Mouse (Mus musculus) frontal cortex, postnatal 36 days (tissue): ENCODE results near the gene 4933411K16Rik.
"Not testable (repeated sequence)": the region's sequence is repeated elsewhere in the genome, so short reads cannot be mapped to it uniquely, and the experiment has no call there.

ENCODE experiments used
- DNase-seq, 2 experiments: peaks; one replicate each; pipeline ENCODE4 v3.0.0; 2022; ENCODE audit warnings: low spot score in 2 of 2

The 4933411K16Rik gene

DNA sequence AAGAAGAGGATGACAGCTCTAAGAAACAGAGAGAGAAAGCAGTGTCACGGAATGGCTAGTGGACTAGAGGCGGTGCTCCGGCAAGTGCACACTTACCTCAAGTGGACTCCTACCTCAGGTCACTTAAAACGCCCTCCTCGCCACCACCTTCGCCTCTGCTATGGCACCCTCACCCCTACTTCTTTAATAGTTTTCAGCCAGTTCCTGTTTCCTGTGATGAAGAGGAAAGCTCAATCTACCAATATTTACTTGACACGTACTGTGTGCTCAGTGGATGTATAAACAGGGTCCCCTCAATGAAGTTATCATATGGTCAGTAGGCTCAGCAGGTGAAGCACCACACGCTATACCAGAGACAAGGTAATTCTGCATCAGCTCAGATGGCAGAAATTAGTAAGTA, 26.5 kb downstream of the 4933411K16Rik start:
- DNase-seq, result no peak

DNA sequence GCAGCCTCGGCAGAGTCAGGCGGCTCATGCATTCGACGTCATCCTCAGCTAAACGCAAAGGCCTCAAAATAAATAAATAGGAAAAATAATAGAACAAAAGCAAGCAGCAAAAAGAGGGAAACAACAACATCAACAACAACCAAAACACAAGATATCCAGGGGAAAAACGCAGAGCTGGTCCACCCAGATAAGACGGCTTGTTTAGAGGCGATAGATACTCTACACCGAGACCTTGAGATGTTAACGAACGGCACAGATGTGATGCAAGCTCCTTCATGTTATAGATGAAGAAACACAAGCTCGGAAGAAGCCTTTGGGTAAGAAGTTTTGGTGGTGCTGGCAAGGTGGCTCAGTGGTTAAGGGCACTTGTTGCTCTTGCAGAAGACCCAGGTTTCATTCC, 27.0 kb downstream of the 4933411K16Rik start:
- DNase-seq, result no peak

DNA sequence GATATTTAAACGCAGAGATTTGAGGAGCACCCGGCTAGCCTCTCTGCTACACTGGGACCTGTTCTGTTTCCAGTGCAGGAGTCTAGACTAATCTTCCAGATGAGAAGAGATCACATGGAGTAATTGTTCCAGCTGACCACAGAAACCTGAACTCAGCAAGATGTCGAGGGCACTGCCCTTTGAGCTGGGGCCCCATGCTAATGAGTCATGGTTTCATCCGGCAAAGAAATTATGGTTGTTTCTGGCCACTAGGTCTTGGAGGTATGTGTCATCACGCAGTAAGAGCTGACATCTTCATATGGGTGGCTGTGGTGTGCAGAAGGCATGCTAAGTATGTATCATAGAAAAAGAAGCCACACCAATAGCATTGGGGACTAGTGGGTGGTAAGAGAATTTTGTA, 27.9 kb downstream of the 4933411K16Rik start:
- DNase-seq, result no peak

DNA sequence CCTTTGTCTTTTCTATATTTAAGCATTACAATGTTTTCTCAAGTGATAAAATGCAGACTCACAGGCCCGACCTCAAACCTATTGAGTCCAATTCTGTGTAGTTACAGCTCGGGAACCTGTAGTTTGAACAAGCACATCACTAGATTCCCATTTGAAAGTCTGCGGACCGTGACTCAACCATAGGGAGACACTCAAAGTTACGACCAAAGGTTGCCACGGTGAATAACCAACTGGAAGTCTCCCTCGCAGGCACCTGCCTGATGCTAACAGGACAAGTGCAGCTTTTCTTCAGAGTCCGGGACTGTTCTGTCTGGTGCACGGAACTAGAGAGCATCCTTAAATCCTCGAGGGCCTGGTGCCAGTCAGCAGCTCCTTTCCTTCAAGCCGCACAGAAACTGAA, 28.4 kb downstream of the 4933411K16Rik start:
- DNase-seq, result no peak

- DNase-seq, result not testable (repeated sequence)
Measured at GRCm38 (mm10) chr19:42081613-42082012, 29.6 kb downstream of the 4933411K16Rik start.

GRCm38 (mm10) chr19:42085690-42086089, 33.6 kb downstream of the 4933411K16Rik start:
- peak in 1 of 2 experiments; percentile 13 for DNase-seq

- DNase-seq, result peak; percentile 93 to 94
Measured at GRCm38 (mm10) chr19:42086166-42086565, 34.1 kb downstream of the 4933411K16Rik start, which contains the start of gene Morn4. TSS of gene Morn4 (minus strand) at chr19:42086357.

GRCm38 (mm10) chr19:42089103-42089747, 37.2 kb downstream of the 4933411K16Rik start:
- DNase-seq, result peak; percentile 38 to 53

- DNase-seq, result peak; percentile 99 to 100
Measured at GRCm38 (mm10) chr19:42089748-42090595, 37.9 kb downstream of the 4933411K16Rik start, which contains the start of gene Pi4k2a. TSS of gene Pi4k2a (plus strand) at chr19:42090470.

DNA sequence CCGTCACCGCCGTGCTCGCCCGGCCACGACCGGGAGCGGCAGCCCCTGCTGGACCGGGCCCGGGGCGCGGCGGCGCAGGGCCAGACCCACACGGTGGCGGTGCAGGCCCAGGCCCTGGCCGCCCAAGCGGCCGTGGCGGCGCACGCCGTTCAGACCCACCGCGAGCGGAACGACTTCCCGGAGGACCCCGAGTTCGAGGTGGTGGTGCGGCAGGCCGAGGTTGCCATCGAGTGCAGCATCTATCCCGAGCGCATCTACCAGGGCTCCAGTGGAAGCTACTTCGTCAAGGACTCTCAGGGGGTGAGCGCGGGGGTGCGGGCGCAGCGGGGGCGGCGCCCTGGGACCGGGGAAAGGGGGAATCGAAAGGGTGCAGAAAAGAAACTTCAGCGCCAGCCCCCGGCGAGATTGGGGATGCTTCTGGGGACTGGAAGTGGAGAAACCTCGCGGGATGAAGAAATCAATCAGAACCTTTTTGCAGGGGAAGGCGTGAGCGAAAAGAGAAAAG, 38.6 kb downstream of the 4933411K16Rik start:
- DNase-seq, result peak in 1 of 2 experiments; percentile 11

- DNase-seq, result no peak
Measured at GRCm38 (mm10) chr19:42099406-42099805, 47.4 kb downstream of the 4933411K16Rik start.
